Mouse (Mus musculus): ENCODE data around the gene Col23a1. TPM values are rescaled to one million over a fixed set of nuclear protein-coding genes. Genes with fewer than 3 reads are reported as not detected.
"Not testable (repeated sequence)": the region's sequence is repeated elsewhere in the genome, so short reads cannot be mapped to it uniquely, and the experiment has no call there.

Gene Col23a1
- total RNA-seq, 2 experiments from 2014 or later: 2.8 to 2.9 TPM

DNA sequence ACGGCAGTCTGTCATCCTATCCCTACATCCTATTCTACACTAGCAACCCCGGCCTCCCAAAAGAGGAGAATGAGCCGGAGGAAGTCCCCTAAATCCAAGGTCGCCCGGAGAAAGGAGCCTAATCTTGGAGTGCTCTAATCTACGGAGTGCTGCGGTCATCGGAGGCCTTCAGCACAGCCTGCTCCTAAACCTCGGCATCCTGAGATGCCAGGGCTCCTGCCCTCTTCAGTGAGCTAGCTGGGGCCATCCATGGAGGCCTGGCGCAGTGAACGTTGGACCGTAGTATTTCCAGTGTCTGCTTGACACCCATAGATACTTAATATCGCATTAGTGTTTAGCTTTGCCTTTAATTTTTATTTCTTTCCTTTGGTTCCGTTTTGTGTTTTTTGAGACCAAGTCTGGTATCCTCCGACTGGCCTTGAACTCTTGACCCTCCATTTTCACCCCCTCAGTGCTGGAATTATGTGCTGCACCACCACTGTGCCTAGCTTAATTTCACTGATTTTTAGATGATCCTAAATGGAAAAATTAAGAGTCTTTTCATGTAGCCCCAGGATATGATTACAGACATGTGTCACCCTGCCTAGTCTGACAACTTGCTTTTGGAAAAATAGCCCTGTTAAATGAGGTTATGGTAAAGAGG is 317.5 kb downstream of the Col23a1 start:
- no peak for DNase-seq
- intact Hi-C loops (cut with DNase I): no loop called here

- intact Hi-C loops (cut with DNase I): no loop called here
- DNase-seq: no peak
Observed at GRCm38 (mm10) chr11:51609266-51609909, 319.7 kb downstream of the Col23a1 start.

DNA sequence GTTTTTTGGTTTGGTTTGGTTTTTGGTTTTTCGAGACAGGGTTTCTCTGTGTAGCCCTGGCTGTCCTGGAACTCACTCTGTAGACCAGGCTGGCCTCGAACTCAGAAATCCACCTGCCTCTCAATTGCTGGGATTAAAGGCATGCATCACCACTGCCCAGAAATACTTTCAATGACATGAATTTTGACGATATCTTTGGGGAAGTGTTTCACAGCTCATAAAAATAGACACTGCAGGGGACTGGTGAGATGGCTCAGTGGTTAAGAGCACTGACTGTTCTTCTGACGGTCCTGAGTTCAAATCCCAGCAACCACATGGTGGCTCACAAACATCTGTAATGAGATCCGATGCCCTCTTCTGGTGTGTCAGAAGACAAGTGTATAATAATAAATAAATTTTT is 320.2 kb downstream of the Col23a1 start:
- intact Hi-C loops (cut with DNase I); DNase-seq: not testable (repeated sequence)

DNA sequence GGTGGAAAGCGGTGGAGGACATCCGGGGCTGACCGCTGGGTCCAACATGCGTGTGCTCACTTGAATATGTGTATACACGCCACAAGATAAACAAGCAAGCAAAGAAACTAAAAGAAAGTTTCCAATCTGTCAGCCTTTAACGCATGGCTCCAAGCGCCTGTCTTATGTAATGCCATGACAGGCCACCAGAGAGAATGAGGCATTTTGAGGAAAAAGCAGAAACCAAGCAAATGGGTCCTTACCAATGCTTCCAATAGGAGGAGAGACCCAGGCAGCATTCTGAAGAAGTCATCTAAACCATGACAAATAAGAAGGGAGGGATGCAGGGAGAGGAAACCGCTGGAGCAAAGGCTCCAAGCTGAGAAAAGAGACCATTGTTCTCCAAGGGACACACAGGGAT is 324.5 kb downstream of the Col23a1 start:
- no peak for DNase-seq
- intact Hi-C loops (cut with DNase I): no loop called here

GRCm38 (mm10) chr11:51615129-51615528 is 325.4 kb downstream of the Col23a1 start:
- peak; percentile 21 to 45 for DNase-seq
- intact Hi-C loops (cut with DNase I): no loop called here

- DNase-seq: peak; percentile 78 to 84
- intact Hi-C loops (cut with DNase I): no loop called here
Observed at GRCm38 (mm10) chr11:51615601-51616000, 325.9 kb downstream of the Col23a1 start.

DNA sequence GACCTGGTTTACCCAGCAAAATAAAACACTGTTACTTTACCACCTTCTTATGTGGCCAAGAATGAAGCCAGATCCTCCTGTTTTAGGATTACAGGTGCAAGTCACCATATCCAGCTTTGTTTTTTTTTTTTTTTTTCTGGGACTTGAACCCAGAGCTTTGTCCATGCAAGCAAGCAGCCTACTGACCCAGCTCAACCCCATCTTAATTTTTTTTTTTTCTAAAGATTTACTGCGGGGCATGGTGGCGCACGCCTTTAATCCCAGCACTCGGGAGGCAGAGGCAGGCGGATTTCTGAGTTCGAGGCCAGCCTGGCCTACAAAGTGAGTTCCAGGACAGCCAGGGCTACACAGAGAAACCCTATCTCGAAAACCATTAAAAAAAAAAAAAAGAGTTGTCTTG is 326.4 kb downstream of the Col23a1 start:
- intact Hi-C loops (cut with DNase I); DNase-seq: not testable (repeated sequence)

DNA sequence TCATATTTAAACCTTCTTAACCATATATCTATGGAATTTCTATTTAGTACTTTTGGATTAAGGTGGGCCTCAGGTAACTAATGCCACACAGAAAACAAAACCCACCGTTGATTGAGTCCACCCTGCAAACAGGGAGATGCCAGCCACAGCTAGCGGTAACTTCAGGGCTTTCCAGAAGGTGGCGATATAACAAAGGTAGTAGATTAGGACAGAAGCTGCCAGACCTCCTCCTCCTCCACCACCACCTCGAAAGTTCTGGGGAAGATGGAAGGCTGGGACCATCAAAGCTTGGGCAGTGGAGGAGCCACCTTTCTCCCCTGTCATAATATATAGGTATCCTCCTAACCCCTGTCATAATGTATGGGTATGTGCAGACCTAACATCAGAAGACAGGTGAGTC is 328.0 kb downstream of the Col23a1 start:
- intact Hi-C loops (cut with DNase I): loop anchor here (1.0 to 2.0 kb wide), 2 partner anchors 33 to 64 kb away; partner anchors contain the start of genes D930048N14Rik and N4bp3
- peak; percentile 80 to 83 for DNase-seq

DNA sequence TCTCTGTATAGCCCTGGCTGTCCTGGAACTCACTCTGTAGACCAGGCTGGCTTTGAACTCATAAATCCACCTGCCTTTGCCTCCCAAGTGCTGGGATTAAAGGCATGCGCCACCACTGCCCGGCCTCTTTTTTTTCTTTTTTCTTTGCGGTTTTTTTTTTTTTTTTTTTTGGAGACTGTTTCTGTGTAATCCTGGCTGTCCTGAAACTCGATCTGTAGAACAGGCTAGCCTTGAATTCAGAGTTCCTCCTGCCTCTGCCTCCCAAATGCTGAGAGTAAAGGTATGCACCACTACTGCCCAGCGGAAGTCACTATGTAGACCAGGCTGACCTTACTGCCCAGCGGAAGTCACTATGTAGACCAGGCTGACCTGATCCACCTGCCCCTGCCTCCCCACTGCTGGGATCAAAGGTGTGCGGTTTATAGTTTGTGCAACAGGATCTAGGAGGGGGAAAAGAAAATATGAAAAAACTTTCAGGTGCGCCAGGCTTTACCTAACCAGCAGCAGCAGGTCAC is 329.2 kb downstream of the Col23a1 start:
- DNase-seq: no peak
- intact Hi-C loops (cut with DNase I): loop anchor here (1.0 to 2.0 kb wide), 2 partner anchors 17 to 32 kb away; partner anchors contain the start of genes D930048N14Rik and N4bp3

DNA sequence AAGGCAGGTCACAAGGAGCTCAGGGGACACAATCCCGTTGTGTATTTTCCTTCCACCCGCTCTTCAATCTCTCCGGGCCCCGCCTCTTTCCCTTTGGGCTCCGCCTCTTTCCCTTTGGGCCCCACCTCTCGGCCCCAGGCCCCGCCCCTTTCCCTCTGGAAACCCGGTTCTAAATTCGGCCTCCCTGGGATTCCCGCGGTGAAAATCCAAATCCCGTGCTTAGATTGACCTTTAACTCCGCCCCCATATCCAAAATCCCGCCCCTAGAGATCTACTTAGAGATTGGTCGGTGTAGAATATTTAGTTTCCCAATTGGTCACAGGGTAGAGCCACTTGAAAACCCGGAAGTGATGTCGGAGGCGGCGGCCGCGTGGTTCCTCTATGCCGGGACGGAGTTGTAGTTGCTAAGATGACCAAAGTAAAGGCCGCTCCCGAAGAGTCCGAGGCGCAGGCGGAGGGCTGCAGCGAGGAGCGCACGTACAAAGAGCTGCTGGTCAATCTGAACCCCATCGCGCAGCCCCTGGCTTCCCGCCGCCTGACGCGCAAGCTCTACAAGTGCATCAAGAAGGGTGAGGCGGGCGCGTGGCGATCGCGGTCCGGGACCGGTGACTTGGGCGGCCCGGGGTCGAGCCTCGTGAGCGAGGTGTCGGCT is 329.8 kb downstream of the Col23a1 start, which contains the start of gene Nhp2:
Gene Nhp2 (plus strand): TSS at position 327 of the 652 bp plus-strand sequence.
- DNase-seq: peak; percentile 96 to 97
- intact Hi-C loops (cut with DNase I): loop anchor here (1.0 to 2.0 kb wide), 2 partner anchors 17 to 31 kb away; partner anchors contain the start of genes D930048N14Rik and N4bp3

DNA sequence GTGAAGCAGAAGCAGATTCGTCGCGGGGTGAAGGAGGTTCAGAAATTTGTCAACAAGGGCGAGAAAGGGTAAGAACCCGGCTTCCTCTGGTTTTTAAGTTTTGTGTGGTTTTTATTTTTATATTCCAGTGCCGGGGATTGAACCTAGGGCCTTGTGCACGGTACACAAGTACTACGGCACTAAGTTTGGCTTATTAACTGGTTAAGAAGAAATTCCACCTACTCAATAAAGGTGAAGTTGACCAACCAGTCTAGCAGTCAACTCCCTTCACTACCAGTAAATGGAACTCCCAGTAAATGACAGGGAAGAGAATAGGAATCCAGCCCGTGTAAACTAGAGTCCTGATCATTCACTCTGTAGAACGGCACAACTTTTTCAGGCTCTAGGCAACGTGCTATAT is 330.4 kb downstream of the Col23a1 start:
- intact Hi-C loops (cut with DNase I): no loop called here
- DNase-seq: no peak

- no peak for DNase-seq
- intact Hi-C loops (cut with DNase I): no loop called here
Observed at GRCm38 (mm10) chr11:51621776-51622175, 332.1 kb downstream of the Col23a1 start.

DNA sequence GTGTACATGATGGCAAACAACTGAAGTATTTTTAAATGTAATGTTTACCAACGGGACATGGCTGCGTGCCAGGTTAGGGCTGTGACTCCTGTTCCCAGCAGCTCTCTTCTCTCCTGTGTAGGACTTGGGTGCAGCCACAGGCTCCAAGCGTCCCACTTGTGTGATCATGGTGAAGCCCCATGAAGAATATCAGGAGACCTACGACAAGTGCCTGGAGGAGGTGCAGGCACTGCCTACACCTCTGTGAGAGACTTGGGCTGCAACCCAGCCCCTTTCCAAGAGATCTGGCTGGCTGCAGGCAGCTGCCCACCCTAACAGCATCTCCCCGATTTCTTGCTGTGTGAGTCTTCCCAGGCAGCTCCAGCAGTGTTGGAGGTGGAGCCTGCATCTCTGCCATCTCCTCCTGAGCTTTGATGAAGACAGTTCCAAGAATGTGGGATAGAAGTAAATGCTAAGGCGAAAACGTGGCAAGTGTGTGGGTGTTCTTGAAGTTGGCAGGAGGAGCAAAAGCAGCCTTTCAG is 333.3 kb downstream of the Col23a1 start:
- intact Hi-C loops (cut with DNase I): no loop called here
- DNase-seq: no peak

DNA sequence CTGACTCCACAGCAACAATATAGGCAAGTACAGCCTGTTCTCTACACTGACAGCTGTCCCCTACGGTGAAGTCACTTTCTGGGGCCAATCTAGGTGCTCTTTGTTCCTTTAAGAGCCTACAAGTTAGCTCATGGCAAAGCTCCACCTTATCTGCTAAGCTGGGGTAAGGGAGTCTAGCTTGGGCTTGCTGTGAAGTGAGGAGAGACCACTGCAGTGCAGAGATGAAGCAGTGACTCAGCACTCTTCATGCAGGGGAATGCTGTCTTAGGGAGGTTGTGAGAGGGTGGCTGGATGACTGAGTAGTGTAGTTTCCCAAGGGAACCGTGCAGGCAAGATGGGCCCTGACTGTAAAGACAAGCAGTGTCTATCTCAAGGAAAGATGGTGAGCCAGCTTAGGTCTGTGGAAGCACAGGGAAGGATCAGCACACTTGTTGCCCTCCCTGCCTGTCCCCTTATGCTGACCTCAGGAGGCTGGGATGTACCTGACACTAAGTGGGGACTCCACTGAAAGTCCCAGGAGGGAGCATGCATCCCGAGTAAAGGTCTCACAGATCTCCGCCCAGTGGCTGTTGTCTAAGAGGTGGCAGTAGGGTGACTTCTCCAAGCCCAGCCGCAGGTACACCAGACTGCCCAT is 335.6 kb downstream of the Col23a1 start:
- intact Hi-C loops (cut with DNase I): no loop called here

GRCm38 (mm10) chr11:51627425-51627824 is 337.7 kb downstream of the Col23a1 start:
- intact Hi-C loops (cut with DNase I): no loop called here
- DNase-seq: no peak

More for the DNA sequence above, 335.6 kb downstream of the Col23a1 start:
- DNase-seq: no peak

GRCm38 (mm10) chr11:51627907-51628306 is 338.2 kb downstream of the Col23a1 start:
- no peak for DNase-seq
- intact Hi-C loops (cut with DNase I): no loop called here

DNA sequence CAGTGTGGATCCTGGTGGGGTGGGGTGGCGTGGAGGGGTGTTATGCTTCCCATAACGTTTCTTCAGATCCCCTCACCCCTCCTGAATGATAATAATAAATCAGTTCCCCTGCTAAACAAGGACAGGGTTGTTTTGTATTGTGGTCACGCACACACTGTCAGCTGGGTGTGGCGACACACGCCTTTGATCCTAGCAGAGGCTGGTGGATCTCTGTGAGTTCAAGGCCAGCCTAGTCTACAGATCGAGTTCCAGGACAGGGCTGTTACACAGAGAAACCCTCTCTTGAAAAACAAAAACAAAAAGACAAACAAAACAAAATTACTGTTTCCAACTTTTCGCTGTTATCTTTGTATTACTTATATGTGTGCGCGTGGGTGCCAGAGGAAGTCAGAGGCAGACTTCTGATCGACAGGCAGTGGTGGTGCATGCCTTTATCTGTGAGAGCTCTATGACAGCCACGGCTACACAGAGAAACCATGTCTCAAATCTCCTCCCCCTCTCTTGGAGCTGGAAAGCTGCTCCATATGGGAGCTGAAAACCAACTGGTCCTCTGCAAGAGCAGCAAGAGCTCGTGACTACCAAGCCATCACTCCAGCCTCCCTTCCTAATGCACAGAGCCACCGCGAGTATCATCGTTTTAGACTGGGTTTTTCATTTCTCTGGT is 340.1 kb downstream of the Col23a1 start:
- no peak for DNase-seq
- intact Hi-C loops (cut with DNase I): no loop called here

DNA sequence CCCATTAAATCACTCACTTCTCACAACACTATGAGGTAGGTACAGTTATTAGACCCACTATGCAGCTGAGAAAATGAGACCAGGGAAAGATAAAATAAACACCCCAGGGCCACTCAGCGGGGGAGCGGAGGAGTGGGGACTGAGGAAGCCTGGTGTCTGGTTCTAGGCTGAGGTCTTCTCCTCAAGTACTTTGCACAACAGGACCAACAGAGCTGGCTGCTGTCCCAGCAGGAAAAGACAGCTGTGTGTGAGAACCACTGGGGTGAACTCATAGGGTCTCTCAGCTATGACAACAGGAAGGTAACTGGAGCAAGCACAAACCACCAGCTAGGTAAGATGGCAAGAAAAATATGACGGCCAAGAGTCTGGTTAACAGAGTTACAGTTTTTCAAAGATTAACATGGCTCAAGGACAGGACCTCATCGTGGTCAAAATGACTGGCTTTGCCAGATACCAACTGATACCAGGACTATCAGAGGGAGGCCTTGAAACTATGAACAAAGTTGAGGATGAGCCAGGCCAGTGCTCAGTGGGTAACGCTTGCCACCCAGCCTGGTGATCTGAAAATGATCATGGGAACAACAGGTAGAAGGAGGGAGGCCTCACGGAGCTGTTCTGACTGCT is 342.5 kb downstream of the Col23a1 start:
- intact Hi-C loops (cut with DNase I): no loop called here
- DNase-seq: no peak

DNA sequence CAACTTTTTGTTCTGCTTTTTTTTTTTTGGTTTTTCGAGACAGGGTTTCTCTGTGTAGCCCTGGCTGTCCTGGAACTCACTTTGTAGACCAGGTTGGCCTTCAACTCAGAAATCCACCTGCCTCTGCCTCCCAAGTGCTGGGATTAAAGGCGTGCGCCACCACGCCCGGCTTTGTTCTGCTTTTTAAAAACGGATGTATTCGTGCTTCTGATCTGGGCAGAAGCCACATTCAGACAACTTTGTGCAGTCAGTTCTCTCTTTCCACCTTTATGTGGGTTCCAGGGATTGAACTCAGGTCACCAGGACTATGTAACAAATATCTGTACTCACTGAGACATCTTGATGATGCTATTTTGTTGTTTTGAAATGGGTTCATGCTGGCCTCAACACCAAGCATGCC is 343.5 kb downstream of the Col23a1 start:
- intact Hi-C loops (cut with DNase I); DNase-seq: not testable (repeated sequence)
